Mouse (Mus musculus) testis, postnatal 10 days (tissue): ENCODE data around the gene Eif2ak4.
A peak's percentile ranks its signal among the peaks of the same experiment; 100 is the strongest.

Source experiments
- DNase-seq: peaks from one replicate; pipeline ENCODE4 v3.0.0; 2021; ENCODE audit warnings: low spot score

The Eif2ak4 gene

DNA sequence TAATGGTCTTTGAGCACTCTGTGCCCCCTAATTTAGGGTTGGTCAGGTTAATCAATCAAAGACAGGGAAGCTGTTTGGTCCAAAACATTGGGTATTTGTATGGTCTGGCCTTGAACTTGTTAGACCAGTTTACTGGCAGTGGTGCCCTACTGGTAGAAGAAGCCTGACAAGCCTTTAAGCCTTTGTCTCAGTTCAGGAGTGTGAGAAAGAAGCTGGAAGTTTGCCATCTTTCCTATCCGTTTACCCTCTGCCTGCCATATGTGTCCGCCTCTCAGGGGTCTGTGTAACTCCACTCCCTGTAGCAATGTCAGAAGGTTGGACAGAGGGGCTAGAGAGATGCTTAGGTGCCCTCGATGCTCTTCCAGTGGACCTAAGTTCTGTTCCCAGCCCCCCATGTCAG, 76.0 kb downstream of the Eif2ak4 start:
- no peak for DNase-seq

DNA sequence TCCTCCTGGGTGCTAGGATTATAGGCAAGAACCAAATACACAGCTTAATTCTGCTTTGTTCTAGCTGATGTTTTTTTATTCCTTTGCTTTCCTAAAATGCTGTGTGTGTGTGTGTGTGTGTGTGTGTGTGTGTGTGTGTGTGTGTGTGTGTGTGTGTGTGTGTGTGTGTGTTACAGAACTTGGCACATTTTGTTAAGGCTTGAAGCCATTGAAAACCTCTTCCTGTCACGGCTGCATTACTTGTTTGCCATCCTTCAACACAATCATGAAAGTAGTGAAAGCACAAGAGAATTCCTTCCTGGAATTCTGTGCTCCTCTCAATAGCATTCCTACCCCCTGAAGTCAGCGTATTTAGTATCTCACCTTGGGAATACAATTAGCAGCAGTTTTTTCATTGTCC, 77.5 kb downstream of the Eif2ak4 start:
- DNase-seq, result no peak

DNA sequence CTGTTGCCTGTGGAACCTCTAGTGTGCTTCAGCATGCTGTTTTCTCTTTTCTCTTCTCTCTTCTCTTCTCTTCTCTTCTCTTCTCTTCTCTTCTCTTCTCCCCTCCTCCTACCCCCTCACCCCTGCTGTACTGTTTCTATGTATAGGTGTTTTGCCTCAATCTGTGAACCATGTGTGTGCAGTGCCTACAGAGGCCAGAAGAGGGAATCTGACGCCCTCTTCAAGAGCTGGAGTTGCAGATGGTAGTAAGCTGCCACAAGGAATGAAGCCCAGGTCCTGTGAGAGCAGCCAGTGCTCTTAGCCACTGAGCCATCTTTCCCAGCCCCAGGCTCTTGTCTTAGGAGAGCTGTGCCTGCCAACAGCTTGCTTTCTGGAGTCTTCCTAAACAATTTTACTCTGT, 78.2 kb downstream of the Eif2ak4 start:
- no peak for DNase-seq

DNA sequence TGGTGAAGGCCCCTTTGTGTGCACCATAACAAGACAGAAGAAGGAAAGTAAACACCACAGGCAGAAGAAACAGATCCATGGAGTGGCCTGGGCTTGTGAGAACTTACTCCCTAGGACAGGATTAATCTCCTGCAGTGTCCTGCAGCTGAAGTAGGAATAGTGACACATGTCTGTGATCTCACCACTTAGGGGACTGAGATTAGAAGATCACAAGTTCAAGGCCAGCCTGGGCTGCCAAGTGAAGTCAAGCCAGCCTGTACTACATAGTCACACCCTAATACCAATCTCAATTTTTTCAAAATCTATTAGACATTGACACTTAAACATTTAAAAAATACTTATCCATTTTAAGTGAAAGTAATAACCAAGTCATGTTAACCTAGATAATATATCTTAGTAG, 79.9 kb downstream of the Eif2ak4 start:
- DNase-seq, result no peak

DNA sequence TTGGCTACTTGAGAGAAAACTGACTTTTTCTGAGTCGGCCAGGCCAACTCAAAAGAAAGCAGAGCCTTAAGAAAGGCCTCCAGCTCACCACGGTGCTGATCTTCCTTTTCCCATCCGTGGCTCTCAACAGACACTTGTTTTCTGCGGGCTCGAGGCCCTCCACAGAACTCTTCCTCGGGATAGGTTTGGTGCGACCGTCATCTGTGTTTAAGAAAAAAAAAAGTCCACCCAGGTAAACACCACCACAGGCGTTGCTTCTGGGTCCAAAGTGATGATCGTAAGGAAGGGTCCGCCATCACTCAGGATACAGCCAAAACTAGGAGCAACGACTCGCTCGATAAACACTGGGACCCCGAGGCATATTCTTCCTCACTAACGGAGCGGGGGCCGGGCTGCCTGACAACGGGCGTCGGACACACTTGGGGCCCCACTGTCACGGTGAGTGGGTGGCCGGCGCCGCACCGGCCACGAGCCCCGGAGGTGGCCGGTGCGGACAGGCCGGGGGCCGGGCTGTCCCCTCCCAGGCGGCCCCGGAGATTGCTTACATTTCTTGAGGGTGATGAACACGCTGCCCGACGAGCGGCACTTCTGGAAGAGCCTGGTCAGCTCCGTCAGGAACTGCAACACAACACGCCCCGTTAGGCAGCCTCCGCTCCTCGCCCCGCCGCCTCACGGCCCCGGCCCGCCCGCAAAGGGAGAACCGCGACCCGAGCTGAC, 90.6 kb downstream of the Eif2ak4 start:
- DNase-seq, result no peak

DNA sequence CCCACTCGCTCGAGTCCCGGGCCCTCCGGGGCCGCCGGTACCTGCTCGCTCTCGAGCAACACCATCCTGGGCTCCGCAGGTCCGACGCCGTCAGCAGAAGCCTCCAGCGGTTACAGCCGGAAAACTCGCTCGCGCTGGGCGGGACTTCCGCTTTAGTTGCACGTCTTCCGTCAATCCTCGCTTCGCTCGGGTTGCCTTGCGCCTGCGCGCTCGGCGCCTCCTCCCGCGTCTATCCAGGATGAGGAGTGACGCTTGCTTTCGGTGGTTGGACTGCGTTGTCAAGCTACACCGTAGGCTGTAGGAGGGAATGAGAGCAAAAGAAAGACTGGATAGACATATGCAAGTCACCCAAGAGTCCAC, 91.1 kb downstream of the Eif2ak4 start, which contains the start of gene Srp14:
Gene Srp14, minus strand, starts transcription at position 162 of the 360 bp plus-strand sequence.
- DNase-seq, result peak; percentile 93

DNA sequence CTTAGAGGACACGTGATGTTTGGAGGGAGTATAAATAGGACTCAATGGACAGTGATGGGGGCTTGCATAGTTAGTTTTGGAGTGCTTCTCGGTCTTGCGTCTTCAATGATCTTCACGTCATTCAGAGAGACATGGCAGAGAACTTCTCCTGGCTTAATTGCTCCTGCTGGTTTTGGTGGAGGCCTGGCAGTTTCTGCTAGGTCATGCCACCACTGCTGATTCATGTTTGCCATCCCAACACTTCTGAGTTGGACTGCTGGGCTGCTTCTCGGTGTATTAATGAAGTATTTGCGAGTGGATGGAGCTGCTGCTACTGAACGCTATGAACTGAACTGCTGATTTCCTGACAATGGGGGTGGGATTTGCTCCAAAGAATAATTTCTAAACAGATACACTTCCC, 92.5 kb downstream of the Eif2ak4 start:
- DNase-seq, result no peak

DNA sequence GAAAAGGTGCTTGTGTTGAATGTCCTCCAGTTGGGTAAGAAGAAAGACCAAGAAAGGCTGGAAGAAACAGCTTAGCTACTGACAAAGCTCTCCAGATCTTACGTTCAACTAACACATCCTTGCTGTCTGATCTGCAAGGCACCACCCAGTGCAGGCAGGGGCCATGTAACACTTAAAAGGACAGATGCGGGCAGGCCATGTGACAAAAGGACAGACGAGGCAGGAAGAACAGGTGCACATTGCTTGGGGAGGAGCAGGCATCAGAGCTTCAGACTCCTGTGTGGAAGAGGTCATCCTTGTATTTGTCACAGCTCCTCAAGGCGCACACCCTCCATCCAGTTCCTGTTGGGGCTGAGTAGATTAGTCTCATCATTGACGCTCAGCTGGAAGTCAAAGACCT, 94.6 kb downstream of the Eif2ak4 start:
- DNase-seq, result no peak

DNA sequence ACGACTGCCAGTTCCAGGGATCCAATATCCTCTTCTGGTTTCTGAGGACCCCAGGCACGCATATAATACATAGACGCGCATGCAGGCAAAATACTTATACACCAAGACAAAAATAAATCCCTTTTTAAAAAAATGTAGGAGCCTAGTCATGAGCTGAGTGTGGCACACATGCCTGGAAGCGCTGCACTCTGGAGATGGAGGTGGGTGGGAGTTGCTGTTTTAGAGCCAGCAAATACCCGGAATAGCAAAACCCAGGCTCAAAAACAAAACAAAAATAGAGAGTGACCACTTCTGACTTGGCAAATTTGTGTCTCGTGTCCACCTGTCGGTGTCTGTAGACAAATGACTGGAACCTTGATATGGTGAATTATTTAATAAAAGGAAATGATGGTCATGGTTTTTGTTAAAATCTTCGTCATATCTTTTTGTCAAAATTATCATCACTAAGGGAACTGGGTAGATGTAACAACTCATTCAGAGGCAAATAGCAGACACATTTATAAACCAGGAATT, 96.0 kb downstream of the Eif2ak4 start:
- DNase-seq, result no peak

DNA sequence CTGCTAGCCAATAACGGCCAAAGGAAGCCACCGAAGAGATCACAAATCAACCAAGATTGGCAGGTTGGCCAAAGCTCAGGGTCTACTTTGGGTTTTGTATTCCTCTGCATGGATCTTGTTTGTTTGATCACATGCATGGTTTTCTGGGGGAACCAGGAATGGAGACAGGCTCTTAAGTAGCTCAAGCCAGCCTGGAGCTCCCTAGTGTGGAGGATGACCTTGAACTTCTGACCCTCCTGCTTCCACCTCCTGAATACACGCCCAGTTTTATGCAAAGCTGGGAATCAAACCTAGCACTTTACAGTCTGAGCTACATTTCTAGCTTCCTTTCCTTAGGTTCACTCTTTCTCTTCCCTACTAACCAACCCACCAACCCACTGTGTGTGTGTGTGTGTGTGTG, 97.0 kb downstream of the Eif2ak4 start:
- DNase-seq, result no peak

DNA sequence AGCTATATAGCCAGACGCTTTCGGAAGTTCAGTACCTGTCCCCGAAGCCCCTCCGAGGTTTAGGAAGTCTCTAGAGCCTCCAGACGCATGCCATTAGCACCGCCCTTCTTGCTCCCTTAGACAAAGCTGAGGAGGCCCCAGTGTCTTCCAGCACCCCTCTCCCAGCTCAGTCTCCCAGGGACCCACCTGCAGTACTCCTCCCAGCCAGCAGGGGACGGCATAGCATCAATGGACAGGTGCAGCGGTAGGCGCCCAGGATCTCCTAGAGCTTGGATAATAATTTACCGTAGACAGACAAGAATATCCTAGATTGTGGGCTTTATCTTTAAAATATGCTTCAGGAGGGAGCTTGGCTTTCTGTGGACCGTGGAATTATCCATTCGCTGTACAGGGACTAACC, 98.5 kb downstream of the Eif2ak4 start:
- peak; percentile 94 for DNase-seq

DNA sequence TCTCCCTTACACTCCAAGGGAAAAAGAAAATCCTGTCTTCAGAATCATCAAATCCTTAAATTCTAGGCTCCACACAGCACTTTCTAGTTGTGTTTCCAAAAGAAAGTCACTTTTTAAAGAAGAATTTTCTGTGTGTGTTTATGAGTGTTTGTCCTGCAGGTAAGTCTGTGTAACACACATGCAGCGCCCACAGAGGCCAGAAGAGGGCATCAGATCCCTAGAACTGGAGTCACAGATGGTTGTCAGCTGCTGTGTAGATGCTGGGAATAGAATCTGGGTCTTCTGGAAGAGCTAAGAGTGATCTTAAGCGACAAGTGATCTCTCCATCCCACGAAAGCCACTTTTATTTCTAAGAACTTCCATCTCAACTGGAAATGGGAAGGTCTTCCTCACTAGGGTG, 99.4 kb downstream of the Eif2ak4 start:
- DNase-seq, result peak; percentile 64

DNA sequence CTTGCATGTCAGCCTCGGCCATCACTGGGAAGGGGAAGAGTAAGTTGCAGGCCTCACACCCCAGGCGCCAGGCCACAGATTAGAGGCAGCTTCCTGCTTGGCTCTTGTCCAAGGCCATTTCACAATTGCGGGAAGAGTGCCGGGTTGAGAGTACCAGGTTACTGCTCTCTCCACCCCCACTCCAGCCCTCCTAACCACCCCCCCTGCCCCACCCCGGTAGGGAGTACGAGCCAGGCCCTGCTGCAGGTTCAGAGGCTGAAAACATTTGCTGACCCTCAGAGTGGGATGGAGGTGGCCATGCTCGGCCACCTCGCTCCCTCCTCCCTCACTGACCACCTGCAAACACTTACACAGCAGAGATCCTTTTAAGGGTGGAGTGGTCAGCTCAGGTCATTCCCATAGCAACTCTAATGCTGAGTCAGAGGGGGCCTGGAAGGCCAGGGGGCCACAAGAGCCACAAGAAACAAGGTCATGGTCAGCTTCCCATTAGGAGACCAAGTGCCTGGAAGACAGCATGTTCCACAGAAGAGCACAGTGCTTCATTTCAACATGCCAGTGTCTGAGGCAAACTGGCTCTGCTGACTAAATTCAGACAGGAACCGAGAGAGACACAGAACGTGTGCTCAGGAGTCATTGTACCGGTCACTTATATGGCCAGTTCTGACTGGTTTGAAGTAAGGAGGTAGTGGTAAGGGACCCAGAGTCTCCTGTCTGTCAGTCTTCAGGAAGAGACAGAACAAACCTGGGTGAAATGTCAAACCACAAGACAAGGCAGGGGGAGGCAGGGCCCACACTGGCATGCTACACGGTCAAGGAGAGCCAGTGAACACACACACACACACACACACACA, 102.0 kb downstream of the Eif2ak4 start:
- peak; percentile 64 for DNase-seq

DNA sequence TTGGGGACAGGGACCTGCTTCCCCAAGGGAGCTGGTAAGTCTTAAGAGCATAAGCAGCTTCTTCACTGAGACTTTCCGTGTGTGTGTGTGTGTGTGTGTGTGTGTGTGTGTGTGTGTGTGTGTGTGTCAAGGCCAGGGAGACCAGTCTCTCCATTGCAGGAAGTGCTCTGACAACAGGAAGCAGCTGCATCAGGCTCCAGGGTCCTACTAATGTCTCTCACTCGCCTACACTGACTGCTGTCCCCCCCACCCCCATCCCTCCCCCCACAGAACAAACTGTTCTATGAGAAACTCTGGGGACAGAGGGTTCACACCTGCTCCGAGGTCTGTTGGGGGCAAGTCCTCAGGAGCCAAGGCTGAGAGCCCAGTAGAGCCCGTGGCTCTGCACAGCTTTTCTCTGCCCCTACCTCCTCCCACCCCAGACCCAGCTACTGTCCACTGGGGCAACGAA, 102.9 kb downstream of the Eif2ak4 start:
- DNase-seq, result peak; percentile 51

DNA sequence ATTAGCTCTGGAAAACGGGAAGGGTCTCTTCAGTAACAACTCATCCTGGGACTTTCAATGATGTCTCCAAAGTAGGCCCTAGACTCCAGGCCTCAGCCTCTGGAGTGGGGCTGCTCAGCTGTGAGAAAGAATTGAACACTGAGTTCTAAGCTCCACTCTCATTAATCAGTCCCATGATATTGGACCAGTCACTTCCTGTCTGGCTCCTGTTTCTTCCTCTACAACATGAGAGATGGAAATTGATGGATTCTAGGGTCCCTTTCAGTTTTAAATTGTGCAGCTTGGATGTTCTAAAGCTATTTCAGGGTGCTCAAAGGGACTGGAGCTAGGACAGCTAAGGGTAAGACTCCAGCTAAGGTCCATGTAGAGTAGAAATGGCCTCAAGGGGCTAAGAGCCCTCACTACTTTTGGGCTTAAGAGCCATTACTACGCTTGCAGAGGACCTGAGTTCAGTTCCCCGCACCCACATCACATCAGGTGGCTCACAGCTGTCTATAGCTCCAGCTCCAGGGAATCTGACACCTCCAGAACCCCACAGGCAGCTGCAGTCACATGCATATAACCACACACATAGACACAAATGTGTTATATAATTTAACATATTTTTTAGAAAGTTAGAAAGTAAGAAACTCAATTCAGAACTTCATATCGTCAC, 103.5 kb downstream of the Eif2ak4 start:
- no peak for DNase-seq

DNA sequence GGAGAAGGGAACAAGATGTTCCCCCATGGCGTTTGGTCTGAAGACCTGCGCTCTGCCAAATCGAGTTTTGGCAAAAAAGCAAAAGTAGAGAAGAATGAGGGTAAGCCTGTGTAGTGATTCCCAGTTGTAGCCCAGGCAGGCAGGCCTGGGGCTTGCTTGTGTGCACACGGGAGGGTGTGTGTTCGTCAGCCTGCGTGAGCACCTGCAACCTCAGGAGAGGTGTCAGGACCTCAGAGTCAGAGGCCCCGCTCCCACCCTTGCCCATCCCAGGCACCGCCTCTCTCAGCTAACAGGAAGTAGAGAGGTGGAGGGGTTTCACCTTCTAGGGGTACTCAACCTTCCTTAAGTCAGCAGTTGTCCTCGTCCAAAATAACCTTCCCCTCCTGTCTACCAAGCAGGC, 106.6 kb downstream of the Eif2ak4 start:
- peak; percentile 35 for DNase-seq

DNA sequence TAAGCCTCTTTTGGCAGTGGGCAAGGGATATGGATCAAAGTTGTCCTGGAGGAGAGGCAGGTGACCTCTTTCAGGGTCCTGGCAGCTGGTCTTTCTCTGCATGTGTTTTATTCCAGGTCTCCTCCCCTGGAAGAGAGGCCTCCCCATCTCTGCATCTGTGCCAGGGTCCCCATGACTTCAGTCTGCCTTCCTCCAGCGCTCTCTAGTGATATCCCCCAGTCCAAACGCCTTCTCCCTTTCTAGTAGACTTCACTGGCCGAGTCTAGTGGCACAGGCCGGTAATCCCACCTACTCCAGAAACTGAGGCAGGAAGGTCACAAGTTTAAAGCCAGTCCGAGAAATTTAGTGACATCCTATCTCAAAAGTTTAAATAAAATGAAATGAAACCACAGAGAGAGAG, 109.5 kb downstream of the Eif2ak4 start:
- DNase-seq, result no peak

DNA sequence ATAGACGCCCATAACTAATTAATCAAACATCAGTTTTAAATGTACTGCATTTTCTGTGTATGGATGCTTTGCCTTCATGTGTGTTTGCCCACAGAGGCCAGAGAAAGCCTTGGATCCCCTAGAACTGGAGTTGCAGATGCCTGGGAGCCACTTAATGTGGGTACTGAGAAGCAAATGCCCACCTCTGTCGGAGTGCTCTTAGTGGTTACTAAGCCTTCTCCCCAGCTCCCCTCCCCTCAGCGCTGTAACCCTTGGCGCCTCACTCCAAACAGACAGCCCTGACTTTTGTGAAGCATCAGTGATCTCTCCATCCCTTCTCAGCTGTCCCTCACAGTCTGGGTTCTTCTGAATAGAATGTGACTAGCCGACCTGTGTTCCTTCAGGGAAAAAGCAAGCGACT, 110.1 kb downstream of the Eif2ak4 start:
- no peak for DNase-seq

DNA sequence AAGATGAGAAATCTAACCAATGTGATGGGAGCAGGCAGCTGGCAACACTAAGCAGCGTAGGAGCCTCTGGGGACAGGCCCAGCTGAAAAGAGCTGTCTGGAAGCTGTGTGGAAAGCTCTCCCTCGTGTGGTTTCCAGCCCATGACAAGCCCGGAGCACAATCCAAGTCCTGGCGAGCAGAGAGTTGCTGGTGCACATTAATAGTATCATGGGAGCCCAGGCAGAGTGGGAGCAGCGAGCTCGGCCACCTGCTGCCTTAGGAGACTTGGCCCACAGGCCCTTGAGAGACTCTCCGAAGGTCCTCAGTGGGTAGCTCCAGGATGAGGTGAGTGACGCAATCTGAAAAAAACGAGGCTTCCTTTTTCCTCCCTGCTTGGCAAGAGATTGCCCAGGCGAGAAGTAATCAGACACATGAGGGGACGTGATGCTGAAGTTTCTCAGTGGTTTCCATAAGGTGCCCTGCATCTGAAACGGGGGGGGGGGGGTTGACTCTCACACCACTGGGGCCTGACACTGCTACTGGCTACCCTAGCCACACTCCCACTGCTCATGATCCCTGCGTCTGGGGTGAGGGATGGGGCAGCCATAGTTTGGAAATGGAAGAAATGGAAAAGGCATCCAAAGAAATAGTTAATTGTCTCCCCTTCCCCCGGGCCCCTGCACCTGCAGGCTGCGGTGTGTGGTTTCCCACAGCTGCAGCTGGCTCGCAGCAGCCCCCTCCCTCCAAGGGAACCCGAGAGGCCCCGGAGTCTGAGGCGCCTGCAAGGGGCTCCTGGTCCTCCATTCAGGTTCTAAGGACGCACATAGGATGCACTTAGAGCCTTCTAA, 110.9 kb downstream of the Eif2ak4 start:
- no peak for DNase-seq

DNA sequence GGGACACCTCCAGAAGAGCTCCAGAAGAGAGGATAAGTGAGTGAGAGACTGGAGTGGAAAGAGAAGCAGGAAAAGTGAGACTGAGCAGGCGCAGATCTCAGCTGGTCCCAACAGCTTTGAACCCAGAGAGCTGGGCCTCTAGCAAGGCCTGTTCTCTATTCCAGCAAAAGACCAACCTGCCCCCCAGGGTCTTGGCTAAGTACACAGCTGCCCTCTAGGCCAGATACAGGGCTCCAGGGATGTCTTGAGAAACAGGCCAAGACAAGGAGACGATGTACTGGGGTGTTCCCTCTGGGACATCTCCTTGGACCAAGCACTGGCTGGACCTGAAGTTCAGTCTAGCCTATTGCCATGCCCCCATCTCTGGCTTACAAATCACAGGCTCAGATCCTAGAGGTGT, 111.8 kb downstream of the Eif2ak4 start:
- no peak for DNase-seq

DNA sequence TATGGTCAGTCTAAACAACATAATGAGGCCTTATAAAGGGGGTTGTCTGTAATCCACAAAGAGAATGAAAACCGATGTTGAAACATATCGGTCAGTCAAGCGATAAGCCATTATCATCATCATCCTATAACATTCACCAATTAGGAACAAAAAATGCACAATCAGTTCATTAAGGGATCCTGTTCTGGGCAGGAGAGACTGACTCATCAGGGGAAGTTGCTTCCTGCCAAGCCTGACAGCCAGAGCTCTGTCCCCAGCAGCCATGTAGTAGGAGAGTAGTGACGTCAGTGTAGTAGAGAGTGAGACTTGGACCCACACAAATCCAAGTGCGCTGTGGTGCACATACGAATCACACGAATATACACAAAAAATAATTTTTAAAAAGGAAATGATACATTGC, 118.7 kb downstream of the Eif2ak4 start:
- no peak for DNase-seq
